Mouse (Mus musculus): Measurements from ENCODE around the gene Trdn.

- TF ChIP-seq USF1 (IDR thresholded peaks at IDR 0.05; ENCODE audit: low read depth) (no peak), MAX (IDR thresholded peaks at IDR 0.05; ENCODE audit: low read depth) (no peak), POLR2AphosphoS2 (IDR thresholded peaks at IDR 0.05; ENCODE audit: insufficient read length, low read depth) (no peak), POLR2A (IDR thresholded peaks at IDR 0.05; ENCODE audit: insufficient read length, low read depth) (no peak), REST (IDR thresholded peaks at IDR 0.05; ENCODE audit: insufficient read depth, insufficient read length) (no peak), TCF3 (IDR thresholded peaks at IDR 0.05; ENCODE audit: insufficient read length, low read depth) (no peak), MYOD1 (IDR thresholded peaks at IDR 0.05; ENCODE audit: control insufficient read depth in 1 of 3, insufficient read length in 2 of 3, low read depth in 2 of 3) (no peak), E2F4 (IDR thresholded peaks at IDR 0.05; ENCODE audit: insufficient read depth) (no peak), TCF12 (IDR thresholded peaks at IDR 0.05; ENCODE audit: insufficient read depth, poor library complexity, severe bottlenecking) (no peak), SRF (IDR thresholded peaks at IDR 0.05; ENCODE audit: control insufficient read depth, insufficient read length, low read depth) (no peak), MYOG (IDR thresholded peaks at IDR 0.05; ENCODE audit: control insufficient read depth in 1 of 3, insufficient read depth in 1 of 3, insufficient read length in 2 of 3, low read depth in 2 of 3) (no peak), CEBPB (IDR thresholded peaks at IDR 0.05; ENCODE audit: insufficient read depth, poor library complexity, severe bottlenecking) (no peak)
Observed at GRCm38 (mm10) chr10:33353026-33353425, 272.7 kb downstream of the Trdn start.
